Mouse (Mus musculus) lung, embryonic 15.5 days (tissue): Measurements from ENCODE around the gene Slc22a3. TPM values are rescaled to one million over a fixed set of nuclear protein-coding genes. Genes with fewer than 3 reads are reported as not detected.

ENCODE experiments used
- ATAC-seq: fragments of 200-750 bp; cut with Nextera tagmentation; 2 replicates; pipeline ENCODE4 v1.8.0; 2017; ENCODE audit warnings: moderate number of reproducible peaks, borderline replicate concordance; ENCODE audit not compliant: low FRiP score, low TSS enrichment; ENCODE audit errors: extremely low read depth
- H3K27ac ChIP-seq: fragments of 300-500 bp; sonication (generic); 2 replicates; pipeline ENCODE4 v1.5.1; 2015; ENCODE audit warnings: moderate library complexity, mild to moderate bottlenecking, inconsistent platforms
- H3K27me3 ChIP-seq: fragments of 300-500 bp; sonication (generic); 2 replicates; pipeline ENCODE4 v1.6.1; 2015; ENCODE audit warnings: inconsistent platforms
- H3K36me3 ChIP-seq: fragments of 300-500 bp; sonication (generic); 2 replicates; pipeline ENCODE4 v1.6.1; 2015; ENCODE audit warnings: inconsistent platforms
- H3K4me1 ChIP-seq: fragments of 300-500 bp; sonication (generic); 2 replicates; pipeline ENCODE4 v1.6.1; 2015; ENCODE audit warnings: inconsistent platforms
- H3K4me2 ChIP-seq: fragments of 300-500 bp; sonication (generic); 2 replicates; pipeline ENCODE4 v1.6.1; 2015; ENCODE audit warnings: inconsistent platforms, mild to moderate bottlenecking, moderate library complexity
- H3K4me3 ChIP-seq: fragments of 300-500 bp; sonication (generic); 2 replicates; pipeline ENCODE4 v1.5.1; 2015; ENCODE audit warnings: mild to moderate bottlenecking, inconsistent platforms
- H3K9ac ChIP-seq: fragments of 300-500 bp; sonication (generic); 2 replicates; pipeline ENCODE4 v1.6.1; 2015; ENCODE audit warnings: inconsistent platforms
- H3K9me3 ChIP-seq: fragments of 300-500 bp; sonication (generic); 2 replicates; pipeline ENCODE4 v1.6.1; 2016; ENCODE audit warnings: inconsistent platforms
- WGBS: fragments of 180-500 bp; shearing (Covaris S2); methylation state at CpG from one replicate; pipeline ENCODE4 v1.1.7; 2015; 5-methylcytosine and 5-hydroxymethylcytosine counted together
- polyA plus RNA-seq: library from polyadenylated mRNA; unstranded; fragments of >200 nt; fragmentation: Nextera tagmentation; extraction: Ambion mirVana; gene quantifications from 2 replicates; pipeline ENCODE4 v1.2.1, GENCODE M21; 2015

The Slc22a3 gene
- polyA plus RNA-seq, 1 experiment from 2014 or later = 0.93 TPM

DNA sequence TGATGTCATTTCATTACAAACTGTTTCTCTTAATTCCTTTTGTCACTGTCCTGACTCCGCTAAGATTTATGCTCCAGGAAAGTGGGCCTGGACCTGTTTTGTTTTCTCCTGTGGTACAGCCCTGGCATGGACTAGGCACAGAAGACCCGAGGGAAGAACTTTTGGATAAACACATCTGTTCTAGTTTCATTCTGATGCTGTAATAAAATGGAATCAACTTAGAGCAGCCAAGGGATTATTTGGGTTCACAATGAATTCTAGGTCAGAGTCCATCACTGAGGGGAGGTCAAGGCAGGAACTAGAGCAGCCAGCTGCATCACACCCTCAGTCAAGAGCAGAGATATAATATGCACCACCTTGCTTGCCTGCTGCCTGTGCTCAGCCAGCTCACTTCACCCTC, 119.7 kb downstream of the Slc22a3 start:
- Histone ChIP-seq H3K27me3 (no peaks in the 10 kb centered on the region), H3K4me2 (no peak overlapping the region), H3K9me3 (no peaks in the 10 kb centered on the region), H3K4me3 (no peak overlapping the region), H3K9ac (no peak overlapping the region), H3K36me3 (no peaks in the 10 kb centered on the region), H3K27ac (no peak overlapping the region), H3K4me1 (no peaks in the 10 kb centered on the region)
- 65% methylated on average over 2 of the region's 2 CpGs for WGBS
- ATAC-seq = no peak

DNA sequence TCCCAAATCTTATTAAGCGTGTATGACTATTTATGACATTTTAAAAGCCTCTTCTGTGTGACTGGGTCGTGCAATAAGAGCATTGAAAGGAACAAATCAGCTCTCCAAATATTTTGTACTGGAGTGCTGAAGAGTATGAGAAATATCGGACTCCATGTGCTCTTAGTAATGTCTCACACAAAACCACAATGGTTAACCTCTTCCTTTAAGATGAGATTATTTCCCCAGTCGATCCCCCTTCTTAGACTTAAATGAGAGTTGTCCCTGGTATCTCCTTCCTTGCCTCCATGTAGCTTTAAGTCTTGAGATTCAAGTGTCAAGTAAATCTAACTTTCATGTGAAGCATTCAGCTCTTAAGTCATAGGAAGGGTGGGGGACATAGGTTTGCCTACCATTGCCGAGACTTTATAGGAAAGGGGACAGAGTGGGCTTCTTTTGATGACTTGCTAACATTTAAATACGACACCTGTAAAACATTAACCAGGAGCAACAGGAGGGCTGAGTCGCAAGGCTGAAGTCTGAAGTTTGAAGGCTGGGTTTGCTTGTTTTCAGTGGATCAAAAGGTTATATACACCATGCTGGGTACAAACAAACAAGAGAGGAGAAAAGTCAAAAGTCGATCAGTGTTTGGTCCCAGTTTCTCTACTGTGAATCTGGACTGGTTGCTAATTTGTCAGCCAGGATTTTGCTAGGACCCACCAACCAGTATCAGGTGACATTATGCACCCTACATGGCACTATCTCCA, 122.3 kb downstream of the Slc22a3 start:
- Histone ChIP-seq H3K36me3 (no peaks in the 10 kb centered on the region), H3K9ac (no peak overlapping the region), H3K27me3 (no peaks in the 10 kb centered on the region), H3K9me3 (no peaks in the 10 kb centered on the region), H3K27ac (no peak overlapping the region), H3K4me1 (no peaks in the 10 kb centered on the region), H3K4me3 (no peak overlapping the region), H3K4me2 (no peak overlapping the region)
- 54% methylated on average over 8 of the region's 8 CpGs for WGBS
- ATAC-seq = no peak

DNA sequence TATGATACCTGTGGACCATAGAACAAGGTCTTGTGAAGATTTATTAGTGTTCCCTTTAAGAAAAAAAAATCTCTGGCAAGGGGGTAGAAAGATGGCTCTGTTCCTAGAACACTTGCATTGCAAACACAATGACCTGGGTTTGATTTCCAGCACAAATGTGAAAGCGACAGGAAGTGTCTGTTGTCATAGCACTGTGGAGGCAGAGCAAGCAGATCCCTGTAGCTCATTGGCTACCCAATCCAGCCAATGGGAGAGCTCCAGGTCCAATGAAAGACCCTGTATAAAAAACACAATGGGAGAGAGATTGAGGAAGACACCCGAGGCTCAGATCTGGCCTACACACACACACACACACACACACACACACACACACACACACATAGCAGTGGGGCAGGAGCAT, 125.0 kb downstream of the Slc22a3 start:
- H3K4me1 ChIP-seq = no peaks in the 10 kb centered on the region
- H3K4me2 ChIP-seq = no peak overlapping the region
- no peaks in the 10 kb centered on the region for H3K36me3 ChIP-seq
- no peak overlapping the region for H3K9ac ChIP-seq
- no peaks in the 10 kb centered on the region for H3K9me3 ChIP-seq
- H3K27me3 ChIP-seq = no peaks in the 10 kb centered on the region
- WGBS = 16% methylated on average over 2 of the region's 2 CpGs
- no peak overlapping the region for H3K4me3 ChIP-seq
- H3K27ac ChIP-seq = no peak overlapping the region
- 0 out of 2 replicates have a peak, but pooled peaks have one; percentile 46 for ATAC-seq

DNA sequence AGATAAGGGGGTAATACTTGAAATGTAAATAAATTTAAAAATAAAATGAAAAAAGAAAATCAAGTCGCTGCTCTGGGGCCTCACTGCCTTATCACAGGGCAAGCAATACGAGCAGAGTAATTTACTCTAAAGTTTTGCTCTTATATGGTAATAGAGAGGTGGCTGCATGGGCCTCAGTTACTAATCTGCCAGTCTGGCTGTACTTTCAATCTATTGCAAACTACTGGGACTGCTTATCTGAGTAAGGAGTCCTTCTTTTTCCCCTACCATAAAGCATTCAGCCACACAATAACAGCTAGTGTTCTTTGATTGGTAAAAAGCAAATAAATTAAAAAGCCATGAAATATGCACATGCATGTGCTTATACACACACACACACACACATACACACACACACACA, 125.9 kb downstream of the Slc22a3 start:
- H3K4me3 ChIP-seq = no peak overlapping the region
- H3K36me3 ChIP-seq = no peaks in the 10 kb centered on the region
- 41% methylated on average over 2 of the region's 2 CpGs for WGBS
- H3K27ac ChIP-seq = no peak overlapping the region
- no peaks in the 10 kb centered on the region for H3K9me3 ChIP-seq
- no peak overlapping the region for H3K9ac ChIP-seq
- ATAC-seq = no peak
- no peak overlapping the region for H3K4me2 ChIP-seq
- no peaks in the 10 kb centered on the region for H3K27me3 ChIP-seq
- no peaks in the 10 kb centered on the region for H3K4me1 ChIP-seq

DNA sequence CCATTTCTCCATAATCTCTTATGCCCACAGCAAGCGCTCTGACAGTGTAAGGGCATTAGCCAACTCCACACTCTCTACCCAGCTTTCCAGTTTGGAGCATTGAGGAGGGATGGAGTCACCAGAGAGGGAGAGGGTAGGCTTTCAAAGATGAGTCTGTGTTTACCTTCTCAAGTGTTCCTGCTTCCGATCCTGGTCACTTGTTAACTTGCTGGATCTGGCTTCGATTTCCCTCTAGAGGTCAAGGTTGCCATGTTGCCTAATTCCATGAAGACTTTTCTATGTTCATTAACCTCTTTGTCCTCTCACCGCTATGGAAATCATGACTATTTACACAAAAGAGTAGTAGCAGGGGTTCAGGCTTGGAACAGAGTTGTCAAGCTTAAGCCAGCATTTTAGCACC, 127.2 kb downstream of the Slc22a3 start:
- Histone ChIP-seq H3K27ac (no peak overlapping the region), H3K36me3 (no peaks in the 10 kb centered on the region), H3K4me1 (no peaks in the 10 kb centered on the region), H3K9me3 (no peaks in the 10 kb centered on the region), H3K9ac (no peak overlapping the region), H3K27me3 (no peaks in the 10 kb centered on the region), H3K4me2 (no peak overlapping the region), H3K4me3 (no peak overlapping the region)
- 72% methylated on average over 4 of the region's 4 CpGs for WGBS
- ATAC-seq = no peak

DNA sequence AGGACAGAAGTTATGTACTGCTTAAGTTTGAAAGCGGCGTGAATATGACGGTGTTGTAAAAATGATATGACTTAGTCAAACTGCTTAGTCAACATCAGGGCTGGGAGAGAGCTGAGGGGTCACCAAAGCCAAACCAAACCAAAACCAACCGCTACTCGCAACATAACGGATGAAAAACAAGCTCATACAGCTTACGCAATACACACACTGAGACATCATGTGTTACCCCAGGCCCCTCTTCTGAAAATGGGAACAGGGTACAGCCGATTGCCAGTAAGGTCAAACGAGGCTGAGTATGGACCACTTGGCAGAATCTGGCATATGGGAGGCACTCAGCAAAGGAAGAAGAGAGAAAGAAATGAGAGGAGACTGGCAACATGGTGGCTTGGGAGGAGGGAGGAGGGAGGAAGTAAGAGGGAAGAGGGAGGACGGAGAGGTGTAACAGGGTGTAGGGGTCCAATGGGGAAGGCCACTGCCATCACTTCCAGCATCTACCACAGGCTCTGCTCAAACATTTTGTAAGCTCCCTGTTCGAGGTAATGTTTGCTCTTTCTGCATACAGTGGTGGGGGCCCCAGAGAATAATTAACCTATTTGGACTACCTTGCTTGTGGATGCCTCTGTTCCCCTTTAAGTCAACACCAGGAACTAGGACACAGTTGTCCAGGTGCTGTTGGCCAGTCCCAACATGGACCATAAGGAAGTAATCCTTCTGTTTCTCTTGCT, 129.4 kb downstream of the Slc22a3 start, which contains the start of gene Plg:
Gene Plg (plus strand): TSS at position 628 of the 725 bp plus-strand sequence.
- no peak for ATAC-seq
- Histone ChIP-seq H3K9me3 (no peaks in the 10 kb centered on the region), H3K9ac (no peak within 1 kb of the TSS), H3K4me1 (no peaks in the 10 kb centered on the region), H3K27ac (no peak within 1 kb of the TSS), H3K4me2 (no peak within 1 kb of the TSS), H3K4me3 (no peak within 1 kb of the TSS), H3K36me3 (no peaks in the 10 kb centered on the region), H3K27me3 (no peaks in the 10 kb centered on the region)
- 86% methylated on average over 11 of the region's 11 CpGs for WGBS

DNA sequence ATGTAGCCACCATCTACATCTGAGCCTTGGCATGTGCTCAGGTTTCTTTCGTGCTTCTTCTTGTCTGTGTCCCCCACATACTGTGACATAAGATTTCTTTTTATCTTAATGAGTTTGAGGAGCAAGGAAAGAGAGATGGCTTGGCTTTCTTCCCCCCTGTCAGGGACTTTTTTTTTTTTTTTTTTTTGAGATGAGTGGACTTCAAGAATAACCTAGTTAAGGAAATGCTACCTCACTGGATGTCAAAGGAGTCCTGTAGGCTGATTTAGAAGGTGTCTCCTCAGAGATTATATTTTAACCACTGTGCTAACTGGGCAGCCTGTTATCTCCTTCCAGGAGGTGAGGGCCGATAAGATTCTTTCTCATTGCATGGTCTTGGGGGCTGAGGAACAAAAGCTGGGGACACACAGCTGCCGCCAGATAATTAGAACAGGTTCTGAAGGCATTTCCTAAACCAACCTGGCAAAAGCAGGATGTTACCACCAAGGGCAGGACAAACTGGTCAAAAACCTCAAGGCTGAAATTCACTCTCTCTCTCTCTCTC, 133.8 kb downstream of the Slc22a3 start:
- H3K36me3 ChIP-seq = no peaks in the 10 kb centered on the region
- WGBS = 30% methylated on average over 3 of the region's 3 CpGs
- peaks cover 6% of the 10 kb centered on the region; the same call in 1 of the 2 replicates for H3K4me1 ChIP-seq
- H3K4me3 ChIP-seq = no peak overlapping the region
- H3K4me2 ChIP-seq = no peak overlapping the region
- H3K9me3 ChIP-seq = no peaks in the 10 kb centered on the region
- no peak overlapping the region for H3K27ac ChIP-seq
- H3K9ac ChIP-seq = no peak overlapping the region
- H3K27me3 ChIP-seq = no peaks in the 10 kb centered on the region
- ATAC-seq = no peak

DNA sequence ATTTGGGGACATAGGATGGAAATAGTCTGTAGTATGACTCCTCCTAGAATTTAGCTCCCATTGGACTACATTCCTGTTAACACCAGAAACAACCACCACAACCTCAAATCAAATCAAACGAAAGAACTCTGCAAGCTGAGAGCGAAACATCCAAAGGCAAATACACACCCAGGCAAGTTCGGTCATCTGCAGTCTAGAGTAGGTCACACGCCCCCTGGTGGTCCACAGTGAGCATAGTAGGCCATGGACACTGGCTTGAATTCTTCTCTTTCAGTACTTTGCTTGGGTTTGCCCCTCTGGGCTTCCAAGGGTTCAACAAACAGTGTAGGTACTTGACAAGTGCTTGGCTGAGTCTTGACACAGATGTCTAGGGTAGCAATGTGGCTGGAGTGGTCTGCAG, 135.5 kb downstream of the Slc22a3 start:
- Histone ChIP-seq H3K4me2 (peak overlapping the region; percentile 37), H3K9ac (no peak overlapping the region), H3K36me3 (no peaks in the 10 kb centered on the region), H3K4me1 (peaks cover 6% of the 10 kb centered on the region; the same call in 1 of the 2 replicates), H3K27ac (no peak overlapping the region), H3K9me3 (no peaks in the 10 kb centered on the region), H3K27me3 (no peaks in the 10 kb centered on the region), H3K4me3 (no peak overlapping the region)
- ATAC-seq = 0 out of 2 replicates have a peak, but pooled peaks have one; percentile 24
- WGBS = 18% methylated on average over 4 of the region's 4 CpGs

DNA sequence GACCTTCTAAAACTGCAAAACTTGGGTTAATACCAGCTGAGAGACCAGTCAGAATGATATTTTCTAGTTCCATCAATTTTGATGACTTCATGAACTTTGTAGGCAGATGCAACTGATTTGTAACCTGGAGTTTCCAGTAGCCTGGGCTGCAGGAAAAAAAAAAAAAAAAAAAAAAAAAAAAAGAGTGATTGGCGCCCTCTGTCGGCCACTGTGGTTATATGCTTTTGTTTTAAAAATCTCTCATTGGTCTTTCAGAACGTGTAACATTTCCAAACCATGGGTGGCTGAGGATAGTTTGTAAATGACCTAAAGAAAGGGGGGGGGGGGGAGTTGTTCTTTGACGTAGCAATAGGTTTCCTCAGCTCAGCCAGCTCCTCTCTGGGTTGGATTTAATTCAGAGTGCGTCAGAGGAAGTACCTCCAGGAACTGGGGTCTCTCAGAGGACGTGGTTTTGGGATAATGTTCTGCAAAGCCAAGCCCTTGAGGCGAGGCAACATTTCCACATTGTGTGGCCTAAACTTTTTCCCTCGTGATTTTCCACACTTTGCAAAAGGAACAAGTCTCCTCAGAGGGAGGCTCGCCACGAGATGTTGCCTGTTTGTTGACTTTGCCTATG, 136.1 kb downstream of the Slc22a3 start:
- Histone ChIP-seq H3K9ac (no peak overlapping the region), H3K4me2 (peak overlapping the region; percentile 37), H3K4me1 (peaks cover 6% of the 10 kb centered on the region; the same call in 1 of the 2 replicates), H3K36me3 (no peaks in the 10 kb centered on the region), H3K4me3 (no peak overlapping the region), H3K27ac (no peak overlapping the region), H3K27me3 (no peaks in the 10 kb centered on the region), H3K9me3 (no peaks in the 10 kb centered on the region)
- 34% methylated on average over 10 of the region's 10 CpGs for WGBS
- ATAC-seq = no peak; the same call in 1 of the 2 replicates

DNA sequence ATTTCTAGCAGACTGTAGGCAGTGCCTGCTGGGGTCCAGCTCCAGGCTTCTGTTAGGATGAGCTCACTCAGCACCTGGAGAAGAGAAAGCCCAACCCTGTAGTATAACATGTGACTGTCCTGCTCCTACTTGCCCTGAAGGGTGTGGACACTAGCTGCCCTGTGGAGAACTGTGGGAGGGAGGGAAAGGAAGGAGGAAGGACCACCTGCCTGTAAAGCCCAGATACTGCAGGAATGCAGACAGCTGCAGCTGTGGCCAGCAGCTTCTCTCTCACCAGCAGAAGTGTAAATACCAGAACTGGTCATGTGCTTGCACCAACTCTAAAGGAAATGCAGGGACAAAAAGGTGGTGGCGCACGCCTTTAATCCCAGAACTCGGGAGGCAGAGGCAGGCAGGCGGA, 137.2 kb downstream of the Slc22a3 start:
- Histone ChIP-seq H3K36me3 (no peaks in the 10 kb centered on the region), H3K9me3 (no peaks in the 10 kb centered on the region), H3K4me3 (no peak overlapping the region), H3K4me2 (no peak overlapping the region), H3K27me3 (no peaks in the 10 kb centered on the region), H3K27ac (no peak overlapping the region), H3K4me1 (peaks cover 6% of the 10 kb centered on the region; the same call in 1 of the 2 replicates), H3K9ac (no peak overlapping the region)
- 68% methylated on average over 4 of the region's 4 CpGs for WGBS
- no peak for ATAC-seq

DNA sequence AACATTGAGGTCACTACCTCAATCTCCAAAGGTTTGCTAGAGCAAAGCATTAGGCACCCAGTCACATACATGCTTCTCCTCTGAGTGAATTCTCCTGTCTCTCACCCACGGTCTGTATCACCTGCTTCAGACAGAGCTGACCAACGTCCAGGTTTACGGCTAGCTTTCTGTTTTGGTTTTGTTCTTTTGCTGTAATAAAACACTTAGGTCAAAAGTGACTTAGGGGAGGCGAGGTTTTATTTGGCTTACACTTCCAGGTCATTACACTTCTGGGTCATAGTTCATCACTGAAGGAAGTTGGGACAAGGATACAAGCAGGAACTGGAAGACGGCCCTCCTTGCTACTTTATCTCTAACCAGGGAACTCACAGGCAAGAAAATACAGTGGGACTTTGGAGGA, 138.1 kb downstream of the Slc22a3 start:
- H3K4me2 ChIP-seq = no peak overlapping the region
- H3K4me3 ChIP-seq = no peak overlapping the region
- 49% methylated on average over 5 of the region's 5 CpGs for WGBS
- H3K9me3 ChIP-seq = no peaks in the 10 kb centered on the region
- peaks cover 6% of the 10 kb centered on the region; the same call in 1 of the 2 replicates for H3K4me1 ChIP-seq
- no peak for ATAC-seq
- H3K27ac ChIP-seq = no peak overlapping the region
- H3K9ac ChIP-seq = no peak overlapping the region
- no peaks in the 10 kb centered on the region for H3K36me3 ChIP-seq
- H3K27me3 ChIP-seq = no peaks in the 10 kb centered on the region
